Mouse (Mus musculus) layer of hippocampus, adult 9-11 months (tissue): ENCODE measurements at regions not wholly inside any gene's neighbourhood (a gene's known extent, or its start where the extent isn't known, plus 50 kb on each side); places are given as distances from the start of the nearest gene placed in this dataset.
A peak's percentile ranks its signal among the peaks of the same experiment; 100 is the strongest.

Experiments used
- DNase-seq: peaks from one replicate; pipeline ENCODE4 v3.0.0; 2022

DNA sequence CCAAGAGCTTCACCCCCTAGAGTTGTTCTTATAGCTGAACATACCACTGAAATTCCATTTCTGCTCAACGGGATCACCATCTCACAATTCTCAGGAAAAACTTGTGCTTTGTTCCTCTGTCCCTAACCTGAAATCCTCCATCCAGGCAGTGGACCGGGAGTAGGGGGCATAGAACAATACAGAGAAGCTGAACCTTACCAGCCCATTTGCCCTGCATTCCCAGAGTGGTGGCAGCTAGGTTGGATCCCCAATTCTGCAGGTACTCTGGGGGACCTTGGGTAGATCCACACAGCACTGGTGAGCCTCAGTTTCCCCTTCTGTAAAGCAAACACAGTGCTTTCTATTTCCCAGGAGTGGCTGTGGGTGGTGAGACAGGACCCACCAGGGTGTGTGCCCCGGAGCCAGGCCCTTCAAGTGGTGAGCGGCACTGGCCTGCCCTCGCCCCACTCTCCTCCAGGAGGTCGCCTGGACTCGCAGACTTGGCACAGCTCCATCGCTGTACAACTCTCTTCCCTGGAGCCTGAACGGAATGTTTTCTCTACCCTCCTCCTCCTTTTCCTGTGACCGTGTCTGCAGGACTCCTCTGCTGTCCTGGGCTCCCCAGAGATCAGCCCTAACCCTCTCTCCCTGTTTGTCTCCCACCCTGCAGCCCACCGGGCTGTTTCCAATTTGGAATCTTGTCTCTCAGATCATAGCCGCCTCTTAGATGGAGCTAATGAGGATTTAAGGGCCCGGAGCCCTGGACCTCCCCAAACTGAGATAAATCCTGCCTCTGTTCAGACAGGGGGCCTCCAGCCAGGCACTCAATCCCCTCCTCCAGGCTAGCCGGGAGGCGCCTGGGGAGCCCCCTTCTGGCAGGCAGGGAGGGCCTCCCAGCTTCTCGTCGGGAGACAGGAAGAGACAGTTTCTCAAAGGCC, 52.3 kb upstream of the Cux1 start:
- no peak for DNase-seq

DNA sequence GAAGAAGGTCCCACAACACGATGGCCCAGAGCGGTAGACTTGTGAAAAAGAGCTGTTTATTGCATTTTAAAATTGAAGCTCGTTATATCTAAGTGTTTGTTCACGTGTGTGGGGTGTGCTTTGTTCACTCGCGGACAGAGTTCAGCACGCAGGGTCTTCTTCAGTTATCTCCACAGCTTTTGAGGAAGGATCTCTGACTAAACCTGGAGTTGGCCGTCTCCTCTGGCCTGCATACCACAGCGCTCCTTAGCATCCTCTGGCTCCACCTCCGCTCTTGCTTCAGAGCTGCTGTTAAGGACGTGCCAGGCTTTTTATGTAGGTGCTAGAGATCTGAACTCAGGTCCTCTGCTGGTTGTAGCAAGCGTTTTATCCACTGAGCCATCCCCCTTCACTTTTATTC, 52.9 kb upstream of the Cux1 start:
- no peak for DNase-seq

DNA sequence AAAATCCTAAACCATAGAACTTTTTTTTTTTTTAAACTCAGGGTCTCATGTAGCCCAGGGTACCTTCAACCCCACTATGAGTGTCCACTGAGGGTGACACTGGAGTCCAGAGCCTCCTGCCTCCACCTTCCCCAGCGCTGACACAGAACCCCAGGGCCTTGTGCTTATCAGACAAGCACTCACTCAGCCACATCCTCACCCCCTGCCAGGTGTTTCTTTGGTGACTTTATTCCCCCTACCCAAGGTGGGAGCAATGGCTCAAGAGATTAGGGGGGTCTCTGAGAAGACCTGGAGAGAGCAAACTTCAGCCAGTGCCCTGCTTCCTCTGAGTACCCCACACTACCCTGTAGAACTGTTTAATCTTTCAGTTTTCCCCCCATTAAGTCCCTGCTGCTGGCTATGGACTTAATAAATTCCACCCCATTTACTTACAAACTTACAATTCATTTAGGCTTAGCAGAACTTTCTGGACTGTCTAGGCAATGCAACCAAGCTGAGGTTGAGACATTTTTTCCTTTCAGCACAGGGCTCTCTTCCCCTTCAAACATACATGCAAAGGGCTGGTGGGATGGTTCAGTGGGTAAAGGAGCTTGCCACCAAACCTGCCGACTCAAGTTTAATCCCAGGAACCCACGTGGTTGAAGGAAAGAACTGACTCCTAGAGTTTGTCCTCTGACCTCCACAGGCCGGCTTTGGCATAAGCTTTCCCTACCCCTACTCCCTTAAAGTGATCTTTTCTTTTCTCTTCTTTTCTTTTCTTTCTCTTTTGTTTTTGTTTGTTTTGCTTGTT, 54.2 kb upstream of the Cux1 start:
- no peak for DNase-seq

DNA sequence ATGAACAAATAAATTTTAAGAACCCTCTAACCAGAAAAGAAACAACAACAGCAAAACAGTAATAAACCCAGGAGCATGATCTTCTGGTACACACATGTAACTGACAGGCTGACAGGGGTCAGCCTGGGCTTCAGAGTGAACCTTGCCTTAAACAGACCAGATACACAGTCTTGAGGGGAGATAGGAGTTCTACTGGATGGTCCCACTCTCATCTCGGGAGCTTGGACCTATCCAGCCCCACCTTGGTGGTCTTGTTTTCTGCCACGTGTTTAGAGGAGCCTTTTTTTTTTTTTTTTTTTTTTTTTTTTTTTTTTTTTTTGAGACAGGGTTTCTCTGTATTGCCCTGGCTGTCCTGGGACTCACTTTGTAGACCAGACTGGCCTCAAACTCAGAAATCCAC, 54.9 kb upstream of the Cux1 start:
- DNase-seq: no peak

DNA sequence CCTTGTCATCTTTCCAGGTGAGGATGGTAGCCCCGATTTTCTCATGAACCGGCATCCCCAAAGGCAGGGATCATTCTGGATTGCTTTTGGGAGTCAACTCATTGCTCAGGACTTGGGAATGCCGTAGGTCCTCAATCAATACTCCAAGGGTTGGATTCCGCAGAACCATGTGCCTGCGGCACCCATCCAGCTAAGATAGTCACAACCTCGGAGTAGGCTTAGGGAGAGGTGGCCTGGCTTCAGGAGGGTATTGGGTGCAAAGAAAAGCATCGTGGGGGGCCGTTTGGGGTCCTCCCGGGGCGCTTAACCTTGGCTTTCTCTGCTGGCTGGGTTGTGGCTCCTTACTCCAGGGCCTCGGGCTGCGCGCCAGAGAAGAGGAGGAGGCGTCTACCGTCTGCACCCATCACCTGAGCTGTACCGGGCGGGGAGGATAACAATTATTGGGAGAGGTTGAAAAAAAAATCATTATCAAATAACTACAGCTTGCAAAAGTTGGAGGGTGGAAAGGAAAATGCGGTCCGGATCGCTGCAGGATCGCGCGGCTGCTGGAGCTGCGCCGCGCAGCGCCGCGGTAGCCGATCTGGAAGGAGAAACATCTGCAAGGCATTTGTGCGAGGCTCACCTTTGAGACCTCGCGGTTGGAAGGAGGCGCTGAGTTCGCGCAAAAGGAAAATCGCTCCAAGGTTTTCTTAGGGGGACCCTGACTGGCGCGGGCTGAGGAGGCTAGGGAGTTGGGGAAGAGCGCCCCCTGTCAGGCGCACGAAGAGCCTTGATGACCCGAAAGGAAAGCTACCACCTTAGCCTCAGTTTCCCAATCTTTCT, 55.6 kb upstream of the Cux1 start:
- peak; percentile 26 for DNase-seq

DNA sequence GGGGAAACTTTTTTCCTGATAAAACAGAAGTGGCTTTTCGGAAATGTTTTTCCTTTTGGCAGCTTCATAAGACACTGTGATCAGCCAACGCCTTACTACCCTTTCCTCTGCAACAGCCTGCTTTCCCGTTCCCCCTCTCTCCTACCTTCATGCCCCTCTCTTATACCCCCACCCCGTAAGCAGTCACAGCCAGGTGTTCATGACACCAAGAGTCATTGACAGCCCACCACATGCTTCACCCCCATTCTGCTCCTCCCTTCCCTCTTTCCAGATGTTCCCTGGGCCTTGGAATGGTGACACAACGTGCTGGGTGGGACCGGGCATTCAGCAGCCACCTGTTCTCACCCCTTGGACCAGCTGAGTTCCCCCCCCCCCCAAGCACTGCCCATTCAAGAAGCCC, 56.5 kb upstream of the Cux1 start:
- DNase-seq: no peak

DNA sequence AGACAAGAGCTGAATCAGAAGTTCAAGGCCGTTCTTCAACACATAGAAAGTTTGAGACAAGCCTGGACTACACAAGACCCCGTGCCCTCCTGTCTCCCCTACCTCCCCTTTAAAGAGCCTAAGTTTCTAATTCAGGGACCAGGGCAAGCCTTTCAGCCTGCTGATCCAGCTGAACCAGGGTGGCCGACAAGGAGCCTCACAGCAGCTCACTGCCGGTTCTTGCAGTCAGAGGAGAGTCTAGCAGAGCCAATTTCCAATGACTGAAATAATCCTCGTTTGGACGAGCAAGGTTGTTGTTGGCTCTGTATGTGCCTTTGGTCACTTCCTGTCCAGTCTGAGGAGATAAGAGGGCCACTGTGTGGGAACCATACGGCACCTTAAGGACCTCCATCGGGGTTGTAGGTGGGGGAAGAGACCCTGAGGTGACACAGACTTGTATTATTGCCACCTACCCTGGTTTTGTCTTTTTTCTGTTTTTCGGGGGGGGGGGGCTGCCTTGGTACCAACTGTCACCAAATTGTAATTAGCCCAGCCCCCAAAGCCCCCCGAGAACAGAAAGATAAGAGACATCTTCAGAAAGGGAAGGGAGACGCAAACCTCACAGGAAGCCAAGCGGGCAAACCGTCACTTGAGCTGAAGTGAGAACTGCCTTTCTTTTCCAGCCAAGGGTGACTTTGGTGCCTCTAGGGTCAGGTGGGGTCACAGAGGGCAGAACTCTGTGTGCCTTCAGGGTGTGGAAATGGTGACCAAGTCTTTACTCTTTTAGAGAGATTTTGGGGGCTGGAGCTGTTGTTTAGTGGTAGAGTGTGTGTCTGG, 58.1 kb upstream of the Cux1 start:
- no peak for DNase-seq

DNA sequence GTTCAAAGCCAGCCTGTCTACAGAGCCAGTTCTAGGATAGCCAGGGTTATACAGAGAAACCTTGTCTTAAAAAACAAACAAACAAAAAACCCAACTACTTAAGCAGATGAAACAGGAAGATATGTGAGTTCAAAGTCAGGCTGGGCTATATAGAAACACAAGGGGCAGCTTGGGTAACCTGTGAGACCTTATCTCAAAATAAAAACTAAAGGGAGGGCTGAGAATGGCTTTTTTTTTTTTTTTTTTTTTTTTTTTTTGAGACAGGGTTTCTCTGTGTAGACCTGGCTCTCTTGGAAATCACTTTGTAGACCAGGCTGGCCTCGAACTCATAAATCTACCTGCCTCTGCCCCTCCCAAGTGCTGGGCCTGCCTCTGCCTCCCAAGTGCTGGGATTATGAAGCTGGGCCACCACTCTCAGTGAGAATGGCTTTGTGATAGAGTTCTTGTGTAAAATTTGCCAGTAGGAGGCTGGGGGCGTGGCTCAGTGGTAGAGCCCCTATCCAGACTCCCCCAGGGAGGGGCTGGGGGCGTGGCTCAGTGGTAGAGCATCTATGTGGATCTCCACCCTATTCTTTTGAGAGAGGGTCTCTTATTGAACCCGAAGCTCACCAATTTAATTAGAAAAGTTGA, 59.0 kb upstream of the Cux1 start:
- no peak for DNase-seq

DNA sequence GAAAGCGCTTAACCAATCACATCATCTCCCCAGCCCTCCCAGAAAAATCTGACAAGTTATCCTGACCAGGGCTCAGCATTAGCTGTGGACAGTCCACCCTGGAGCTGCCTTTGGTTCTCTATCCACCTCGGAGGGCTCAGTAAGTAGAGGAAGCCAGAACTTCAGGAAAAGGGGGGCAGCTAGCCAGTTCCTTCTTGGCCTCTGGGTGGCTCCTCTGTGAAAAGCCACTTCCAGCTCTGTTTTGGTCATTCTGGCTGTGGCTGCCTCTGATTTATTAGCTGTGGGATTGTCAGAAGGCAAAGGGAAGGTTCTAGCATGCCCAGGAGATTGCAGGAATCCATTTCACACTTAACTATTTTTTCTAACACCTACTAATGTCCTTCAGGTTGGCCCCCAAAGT, 59.6 kb upstream of the Cux1 start:
- no peak for DNase-seq

DNA sequence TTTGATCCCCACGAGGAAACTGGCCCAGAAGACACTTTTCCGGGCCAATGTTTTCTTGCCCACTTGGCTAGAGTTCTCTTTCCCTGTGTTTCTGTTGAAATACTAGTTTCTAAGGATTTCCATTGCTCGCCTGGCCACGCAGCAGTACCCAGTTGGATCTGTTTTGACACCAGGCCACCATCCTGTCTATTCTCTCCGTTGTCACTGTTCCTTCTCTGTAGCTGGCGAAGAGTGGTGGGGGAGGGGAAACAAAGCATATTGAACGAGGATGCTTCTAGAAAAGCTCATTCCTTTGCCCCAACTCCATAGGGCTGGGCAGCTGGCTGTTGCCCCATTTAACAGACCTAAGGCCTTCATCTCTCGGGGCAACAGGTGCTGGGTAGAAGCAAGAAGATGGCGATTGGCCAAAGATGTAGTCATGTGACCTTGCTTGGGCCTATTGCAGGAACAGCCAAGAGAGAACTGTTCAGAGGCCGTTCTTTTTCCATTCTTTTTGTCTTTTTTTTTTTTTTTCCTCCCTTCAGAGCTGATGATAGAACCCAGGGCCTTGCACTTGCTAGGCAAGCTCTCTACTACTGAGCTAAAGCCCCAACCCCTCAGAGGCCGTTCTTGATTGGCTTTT, 60.5 kb upstream of the Cux1 start:
- DNase-seq: peak; percentile 8

DNA sequence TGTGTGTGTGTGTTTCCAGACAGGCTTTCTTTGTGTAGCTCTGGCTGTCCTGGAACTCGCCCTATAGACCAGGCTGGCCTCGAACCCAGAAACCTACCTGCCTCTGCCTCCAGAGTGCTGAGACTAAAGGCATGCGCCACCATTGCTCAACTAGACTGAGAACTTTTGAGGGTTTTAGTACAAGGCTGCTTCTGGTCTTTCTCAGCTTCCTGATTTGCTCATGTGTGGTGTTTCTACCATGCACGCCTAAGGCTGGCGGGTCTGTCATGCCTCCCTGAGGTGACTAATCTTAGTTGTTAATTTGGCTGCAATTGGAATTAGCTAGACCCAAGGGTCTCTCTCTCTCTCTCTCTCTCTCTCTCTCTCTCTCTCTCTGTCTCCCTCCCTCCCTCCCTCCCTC, 61.2 kb upstream of the Cux1 start:
- no peak for DNase-seq

DNA sequence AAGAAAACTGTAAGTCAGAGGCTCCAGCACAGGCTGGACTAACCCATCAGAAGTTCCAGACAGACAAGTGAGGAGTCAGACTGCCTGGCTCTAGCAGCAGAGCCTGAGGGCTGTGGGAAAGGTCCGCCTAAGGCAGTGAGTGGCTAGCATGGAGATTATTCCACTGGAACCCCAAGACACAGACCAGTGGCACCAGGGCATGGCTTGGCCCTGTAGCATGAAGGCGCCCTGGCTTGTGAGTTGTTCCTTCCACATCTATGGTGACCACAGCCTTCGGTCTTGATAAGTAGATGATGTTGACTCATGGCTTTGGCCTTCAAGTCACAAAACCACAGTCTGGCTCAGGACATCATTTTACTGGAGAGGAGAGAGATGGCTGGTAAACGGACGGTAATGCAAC, 60.7 kb upstream of the Myl10 start:
- DNase-seq: no peak

DNA sequence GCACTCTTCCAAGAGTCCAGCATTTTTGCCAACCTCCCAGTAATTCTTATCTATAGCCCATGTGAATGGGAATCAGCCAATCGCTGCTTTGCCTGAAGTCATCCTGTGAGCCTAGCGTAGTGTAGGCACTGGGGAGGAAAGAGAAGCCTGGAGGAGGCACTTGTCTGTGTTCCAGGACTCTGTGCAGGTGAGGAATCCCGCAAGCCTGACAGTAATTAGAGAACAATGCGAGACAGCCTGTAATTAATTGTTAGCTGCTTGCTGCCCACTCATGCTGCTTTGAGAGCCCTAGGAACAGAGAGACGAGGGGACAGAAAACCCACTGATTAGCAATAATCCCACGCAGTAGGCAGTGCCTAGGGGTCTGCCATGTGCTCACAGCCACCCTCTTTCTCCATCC, 59.0 kb upstream of the Myl10 start:
- DNase-seq: no peak

DNA sequence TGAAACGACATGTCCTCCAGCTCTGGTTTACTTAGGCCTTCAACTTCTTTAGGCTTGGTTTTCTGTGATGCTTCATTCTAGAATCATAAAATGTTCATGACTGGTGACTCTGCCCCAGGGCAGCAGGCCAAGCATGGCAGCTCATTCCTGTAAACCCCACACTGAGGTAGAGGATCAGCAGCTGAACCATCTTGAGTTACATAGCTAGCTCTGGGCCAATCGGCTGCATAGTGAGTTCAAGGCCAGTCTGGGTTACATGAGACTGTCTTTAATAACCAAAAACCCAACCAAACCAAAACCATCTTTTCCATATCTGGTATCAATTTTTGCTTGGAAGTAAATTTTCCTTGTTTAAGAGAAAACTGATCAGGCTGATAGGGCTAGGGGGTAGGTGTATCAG, 57.8 kb upstream of the Myl10 start:
- DNase-seq: no peak

DNA sequence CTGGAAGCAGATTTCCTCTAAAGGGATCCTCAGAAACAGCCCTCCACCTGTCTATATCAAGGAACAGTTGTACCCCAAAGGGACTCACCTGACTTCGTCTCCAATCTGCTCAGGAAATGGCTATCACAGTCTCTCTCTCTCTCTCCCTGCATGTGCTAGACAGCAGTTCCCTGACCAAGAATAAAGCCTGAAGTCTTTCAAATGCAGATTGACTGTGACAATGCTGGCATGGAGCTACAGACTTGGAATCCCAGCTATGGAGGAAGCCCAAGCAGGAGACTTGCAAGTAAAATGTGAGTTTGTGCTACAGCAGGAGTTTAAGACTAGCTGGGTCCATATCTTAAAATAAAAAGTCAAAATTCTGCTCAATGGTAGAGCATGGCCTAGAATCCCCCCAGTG, 56.5 kb upstream of the Myl10 start:
- DNase-seq: no peak

DNA sequence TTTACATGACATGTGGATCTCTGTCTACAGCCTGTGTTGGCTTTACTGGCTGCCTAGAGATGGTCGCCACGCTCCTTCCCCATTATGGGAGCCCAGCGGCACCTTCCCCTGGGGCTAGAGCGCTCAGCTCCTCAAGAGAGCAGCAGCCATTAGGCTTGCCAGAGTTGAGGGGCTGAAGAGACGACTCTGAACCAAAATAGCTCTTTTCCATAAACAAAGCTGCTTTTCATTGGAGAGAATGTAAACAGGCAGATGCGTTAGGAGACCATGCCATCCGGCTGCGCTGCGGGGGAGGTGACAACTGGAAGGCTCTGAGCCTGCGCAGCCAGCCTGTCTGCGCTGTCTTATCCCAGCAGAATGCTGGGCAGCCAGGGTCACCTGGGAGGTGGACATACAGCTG, 55.1 kb upstream of the Myl10 start:
- DNase-seq: peak; percentile 32

DNA sequence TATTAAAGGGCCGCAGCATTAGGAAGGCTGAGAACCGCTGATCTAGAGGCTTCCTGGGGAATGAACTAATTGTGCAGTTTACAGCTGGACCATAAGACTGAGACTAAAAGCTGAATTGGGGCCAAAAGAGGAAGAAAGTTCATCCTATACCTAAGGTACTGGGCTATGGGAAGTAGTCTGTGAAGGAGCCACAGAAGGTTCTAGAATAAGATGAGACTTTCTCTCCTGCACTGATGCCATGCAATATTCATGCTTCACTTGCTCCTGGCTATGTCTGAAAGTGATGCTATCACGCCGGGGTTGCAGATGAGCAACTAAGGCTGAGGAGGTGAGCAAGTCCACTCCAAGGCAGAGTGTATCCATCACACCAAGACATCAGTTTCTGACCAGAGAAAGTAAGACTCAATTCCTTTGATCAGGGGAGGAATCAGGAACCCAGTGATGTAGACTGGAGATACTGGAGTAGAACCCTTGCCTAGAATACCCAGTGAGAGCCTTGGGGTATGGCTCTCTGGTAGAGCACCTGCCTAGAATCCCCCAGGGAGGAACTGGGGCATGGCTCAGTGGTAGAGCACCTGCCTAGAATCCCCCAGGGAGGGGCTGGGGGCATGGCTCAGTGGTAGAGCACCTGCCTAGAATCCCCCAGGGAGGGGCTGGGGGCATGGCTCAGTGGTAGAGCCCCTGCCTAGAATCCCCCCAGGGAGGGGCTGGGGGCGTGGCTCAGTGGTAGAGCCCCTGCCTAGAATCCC, 51.9 kb upstream of the Myl10 start:
- no peak for DNase-seq

DNA sequence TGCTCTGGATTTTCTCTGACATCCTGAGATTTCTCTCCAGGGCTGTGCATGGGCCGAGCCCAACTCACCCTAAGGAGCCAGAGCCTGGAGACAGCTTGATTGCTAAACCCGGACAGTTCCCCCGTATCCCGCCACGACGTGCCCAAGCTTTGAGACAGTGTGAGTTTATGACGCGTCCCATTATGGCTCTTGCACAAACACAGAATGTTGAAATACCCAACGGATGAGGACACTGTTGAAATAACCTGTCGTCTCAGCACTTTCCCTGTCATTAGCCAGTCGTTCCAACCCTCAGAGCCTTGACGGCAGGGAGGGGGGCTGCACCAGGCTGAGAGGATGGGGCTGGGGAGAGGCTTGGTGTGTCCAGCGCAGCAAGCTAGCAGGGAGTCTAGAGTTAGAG, 50.7 kb upstream of the Myl10 start:
- no peak for DNase-seq
